Mouse (Mus musculus): Measurements from ENCODE around the gene Trak1. TPM values are rescaled to one million over a fixed set of nuclear protein-coding genes. Genes with fewer than 3 reads are reported as not detected.

The Trak1 gene
- polyA plus RNA-seq, 1 experiment = 31.0 TPM

DNA sequence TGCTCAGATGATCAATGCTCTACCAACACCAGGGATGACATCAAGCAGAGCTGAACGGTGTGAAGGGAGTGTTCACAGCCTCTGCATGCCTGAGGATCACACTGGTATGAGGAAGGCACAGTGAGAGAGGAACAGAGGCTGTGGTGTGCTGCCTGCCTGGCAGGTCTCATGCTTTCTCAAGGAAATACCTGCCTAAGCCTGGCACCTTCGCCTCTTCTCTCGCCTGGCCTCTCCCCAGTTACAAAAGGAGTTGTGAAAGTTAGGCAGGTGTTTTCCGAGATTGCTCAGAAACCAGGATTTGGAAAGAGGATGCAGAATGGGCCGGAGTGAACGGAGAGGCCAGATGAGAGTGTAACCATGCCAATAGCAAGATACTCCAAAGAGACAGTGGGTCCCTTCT lies 123.5 kb downstream of the Trak1 start:
- H3K27ac ChIP-seq (ENCODE audit: insufficient read depth, low read length) = no peak overlapping the region
- no peak for DNase-seq (ENCODE audit: low read depth in 1 of 2, low spot score in 2 of 2)
- TF ChIP-seq CTCF (IDR thresholded peaks at IDR 0.05; ENCODE audit: extremely low read depth, insufficient read depth, insufficient read length, insufficient replicate concordance) (no peak), POLR2A (IDR thresholded peaks at IDR 0.05; ENCODE audit: low read depth, low read length) (no peak)
- H3K36me3 ChIP-seq (ENCODE audit: control insufficient read depth, insufficient read depth, low read length) = no peaks in the 10 kb centered on the region
- 88% methylated on average over 6 of the region's 6 CpGs for WGBS
- H3K27me3 ChIP-seq (ENCODE audit: control insufficient read depth, insufficient read depth, low read length) = no peaks in the 10 kb centered on the region
- peaks cover 5% of the 10 kb centered on the region; the same call in 1 of the 2 replicates for H3K4me1 ChIP-seq (ENCODE audit: control insufficient read depth, insufficient read depth, insufficient read length)
- H3K4me3 ChIP-seq (ENCODE audit: extremely low read depth, insufficient read depth, insufficient read length) = no peak overlapping the region

DNA sequence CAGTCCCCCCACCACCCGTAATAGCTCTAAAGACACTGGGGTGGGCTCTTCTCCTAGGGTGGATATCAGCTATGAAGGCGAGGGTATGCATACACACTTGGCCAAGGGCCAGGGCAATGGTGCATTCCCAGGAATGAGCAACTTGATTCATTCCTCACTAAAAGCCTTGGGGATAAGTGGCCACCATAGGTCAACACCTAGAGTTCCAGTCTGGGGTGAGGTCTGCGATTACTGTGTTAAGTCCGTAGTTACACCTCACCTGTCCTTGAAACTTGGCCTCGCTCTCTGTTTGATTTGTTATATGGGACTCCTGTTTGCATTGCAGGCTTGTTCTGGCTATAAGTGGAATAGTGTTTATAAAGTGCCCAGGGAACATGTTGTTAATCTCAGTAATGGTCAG lies 125.1 kb downstream of the Trak1 start:
- Histone ChIP-seq H3K27me3 (ENCODE audit: control insufficient read depth, insufficient read depth, low read length) (no peaks in the 10 kb centered on the region), H3K4me3 (ENCODE audit: extremely low read depth, insufficient read depth, insufficient read length) (no peak overlapping the region), H3K36me3 (ENCODE audit: control insufficient read depth, insufficient read depth, low read length) (no peaks in the 10 kb centered on the region), H3K27ac (ENCODE audit: insufficient read depth, low read length) (no peak overlapping the region), H3K4me1 (ENCODE audit: control insufficient read depth, insufficient read depth, insufficient read length) (peaks cover 5% of the 10 kb centered on the region; the same call in 1 of the 2 replicates)
- DNase-seq (ENCODE audit: low read depth in 1 of 2, low spot score in 2 of 2) = no peak
- no peak for TF ChIP-seq POLR2A (IDR thresholded peaks at IDR 0.05; ENCODE audit: low read depth, low read length)
- 95% methylated on average over 5 of the region's 5 CpGs for WGBS

DNA sequence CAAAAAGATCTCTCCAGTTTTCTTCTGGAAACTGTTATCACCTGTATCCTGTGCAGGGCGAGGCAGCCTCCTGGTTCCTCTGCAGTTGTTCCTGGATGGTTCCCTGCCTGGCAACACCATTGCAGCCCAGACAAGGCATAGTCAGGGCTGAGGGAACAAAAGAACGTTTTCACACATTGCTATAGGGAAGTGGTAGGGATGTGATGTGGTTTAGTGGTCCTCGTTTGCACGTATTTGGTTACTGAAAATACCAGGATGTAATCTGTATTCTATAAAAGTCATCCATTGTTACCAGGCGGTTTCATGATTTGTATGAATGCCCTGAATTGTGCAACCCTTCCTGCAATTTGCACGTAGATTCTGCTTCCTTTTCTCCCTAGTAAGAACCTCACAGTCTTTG lies 126.3 kb downstream of the Trak1 start:
- WGBS = 48% methylated on average over 6 of the region's 6 CpGs

DNA sequence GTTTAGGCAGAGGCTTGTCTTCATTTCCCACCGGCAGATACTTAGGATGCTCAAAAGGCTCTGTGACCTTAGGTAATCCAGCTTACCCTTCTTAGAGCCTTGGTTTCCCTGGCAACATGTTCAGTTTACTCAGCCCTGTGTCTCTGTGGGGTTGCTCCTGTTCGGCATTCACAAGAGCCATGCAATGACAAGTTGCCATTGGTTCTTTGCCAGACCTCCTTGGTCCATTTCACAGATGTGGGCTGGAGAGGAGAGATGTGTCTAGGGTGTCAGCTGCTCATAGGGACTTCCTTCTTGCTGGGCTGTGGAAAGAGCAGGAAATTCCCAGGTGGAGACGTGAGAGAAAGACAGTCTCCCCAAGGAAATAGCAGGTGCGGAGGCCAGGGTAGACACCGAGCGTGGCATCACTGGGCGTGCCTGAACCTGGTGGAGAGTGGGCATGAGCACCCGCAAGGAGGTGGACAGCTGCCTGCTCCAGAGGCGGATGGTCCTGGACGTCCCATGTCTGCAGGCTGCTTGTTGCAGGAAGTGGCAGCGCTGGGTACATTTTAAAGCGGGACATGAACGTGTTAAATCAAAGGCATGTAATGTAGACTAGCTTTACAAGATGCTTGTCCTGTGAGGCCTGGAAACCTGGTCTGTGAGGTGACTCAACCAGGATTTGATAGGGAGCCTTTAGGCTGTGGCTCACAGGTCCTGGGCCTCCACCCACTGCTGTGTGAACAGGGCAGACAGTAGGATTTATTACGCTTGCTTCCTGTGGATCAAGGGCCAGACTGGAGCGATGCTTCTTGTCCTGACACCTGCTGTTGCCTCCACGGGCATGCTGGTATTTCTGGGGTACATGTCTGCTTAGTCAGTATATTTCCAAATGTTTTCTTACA lies 127.2 kb downstream of the Trak1 start:
- no peak overlapping the region for H3K4me3 ChIP-seq (ENCODE audit: extremely low read depth, insufficient read depth, insufficient read length)
- WGBS = 89% methylated on average over 16 of the region's 16 CpGs
- no peak overlapping the region for H3K27ac ChIP-seq (ENCODE audit: insufficient read depth, low read length)
- H3K27me3 ChIP-seq (ENCODE audit: control insufficient read depth, insufficient read depth, low read length) = no peaks in the 10 kb centered on the region
- H3K4me1 ChIP-seq (ENCODE audit: control insufficient read depth, insufficient read depth, insufficient read length) = peaks cover 2% of the 10 kb centered on the region; the same call in 1 of the 2 replicates
- DNase-seq (ENCODE audit: low read depth in 1 of 2, low spot score in 2 of 2) = no peak
- TF ChIP-seq CTCF (IDR thresholded peaks at IDR 0.05; ENCODE audit: extremely low read depth, insufficient read depth, insufficient read length, insufficient replicate concordance) (no peak), POLR2A (IDR thresholded peaks at IDR 0.05; ENCODE audit: low read depth, low read length) (no peak)
- no peaks in the 10 kb centered on the region for H3K36me3 ChIP-seq (ENCODE audit: control insufficient read depth, insufficient read depth, low read length)

More for the DNA sequence above, 126.3 kb downstream of the Trak1 start:
- Histone ChIP-seq H3K27ac (ENCODE audit: insufficient read depth, low read length) (no peak overlapping the region), H3K27me3 (ENCODE audit: control insufficient read depth, insufficient read depth, low read length) (no peaks in the 10 kb centered on the region), H3K36me3 (ENCODE audit: control insufficient read depth, insufficient read depth, low read length) (no peaks in the 10 kb centered on the region), H3K4me3 (ENCODE audit: extremely low read depth, insufficient read depth, insufficient read length) (no peak overlapping the region), H3K4me1 (ENCODE audit: control insufficient read depth, insufficient read depth, insufficient read length) (peaks cover 5% of the 10 kb centered on the region; the same call in 1 of the 2 replicates)
- DNase-seq (ENCODE audit: low read depth in 1 of 2, low spot score in 2 of 2) = no peak
- TF ChIP-seq CTCF (IDR thresholded peaks at IDR 0.05; ENCODE audit: extremely low read depth, insufficient read depth, insufficient read length, insufficient replicate concordance) (no peak), POLR2A (IDR thresholded peaks at IDR 0.05; ENCODE audit: low read depth, low read length) (no peak)

DNA sequence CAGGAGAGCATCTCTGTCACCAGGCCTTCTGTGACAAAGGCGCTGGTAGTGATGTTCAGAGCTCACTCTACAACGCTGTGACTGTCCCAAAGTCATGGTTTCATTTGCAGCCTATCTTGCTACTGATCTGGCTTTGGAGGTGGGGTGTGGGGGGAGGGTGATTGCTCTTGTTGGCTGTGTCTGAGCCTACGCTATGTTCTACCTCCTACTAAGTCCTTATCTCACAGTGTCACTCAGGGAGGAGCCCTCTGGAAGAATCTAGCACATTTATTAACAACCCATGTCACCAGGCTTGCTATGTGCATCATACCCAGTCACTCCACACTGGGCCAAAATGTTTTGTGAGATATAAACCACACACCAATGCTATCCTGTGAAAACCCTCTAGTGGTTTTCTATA lies 129.1 kb downstream of the Trak1 start:
- no peak overlapping the region for H3K4me3 ChIP-seq (ENCODE audit: extremely low read depth, insufficient read depth, insufficient read length)
- H3K27me3 ChIP-seq (ENCODE audit: control insufficient read depth, insufficient read depth, low read length) = no peaks in the 10 kb centered on the region
- no peak for DNase-seq (ENCODE audit: low read depth in 1 of 2, low spot score in 2 of 2)
- no peaks in the 10 kb centered on the region for H3K36me3 ChIP-seq (ENCODE audit: control insufficient read depth, insufficient read depth, low read length)
- TF ChIP-seq CTCF (IDR thresholded peaks at IDR 0.05; ENCODE audit: extremely low read depth, insufficient read depth, insufficient read length, insufficient replicate concordance) (no peak), POLR2A (IDR thresholded peaks at IDR 0.05; ENCODE audit: low read depth, low read length) (no peak)
- 75% methylated on average over 3 of the region's 3 CpGs for WGBS
- H3K27ac ChIP-seq (ENCODE audit: insufficient read depth, low read length) = peak overlapping the region; percentile 43; the same call in 1 of the 2 replicates
- 0 out of 2 replicates have a peak, but pooled peaks cover 2% of the 10 kb centered on the region for H3K4me1 ChIP-seq (ENCODE audit: control insufficient read depth, insufficient read depth, insufficient read length)

DNA sequence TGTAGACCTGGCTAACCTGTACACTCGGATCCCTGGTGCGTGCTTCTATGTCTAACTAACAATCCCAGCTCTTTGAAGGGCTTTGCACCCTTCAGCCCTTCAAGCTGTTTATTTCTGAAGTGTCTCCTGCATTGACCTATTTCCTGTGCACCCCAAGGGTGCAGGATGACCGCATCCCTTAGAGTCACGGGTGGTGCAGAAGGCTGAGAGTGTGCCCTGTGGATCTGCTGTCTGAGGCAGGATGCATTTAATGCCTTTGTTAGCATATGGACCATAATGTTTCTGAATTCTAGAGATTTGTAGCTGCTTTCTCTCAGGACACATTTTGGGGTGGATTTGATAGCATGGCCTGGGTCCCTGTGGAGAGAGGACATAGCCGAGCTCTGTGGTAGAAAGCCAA lies 129.6 kb downstream of the Trak1 start:
- no peak for DNase-seq (ENCODE audit: low read depth in 1 of 2, low spot score in 2 of 2)
- TF ChIP-seq POLR2A (IDR thresholded peaks at IDR 0.05; ENCODE audit: low read depth, low read length) (no peak), CTCF (IDR thresholded peaks at IDR 0.05; ENCODE audit: extremely low read depth, insufficient read depth, insufficient read length, insufficient replicate concordance) (no peak)
- 0 out of 2 replicates have a peak, but pooled peaks cover 2% of the 10 kb centered on the region for H3K4me1 ChIP-seq (ENCODE audit: control insufficient read depth, insufficient read depth, insufficient read length)
- H3K4me3 ChIP-seq (ENCODE audit: extremely low read depth, insufficient read depth, insufficient read length) = no peak overlapping the region
- H3K27me3 ChIP-seq (ENCODE audit: control insufficient read depth, insufficient read depth, low read length) = no peaks in the 10 kb centered on the region
- peaks cover 2% of the 10 kb centered on the region for H3K36me3 ChIP-seq (ENCODE audit: control insufficient read depth, insufficient read depth, low read length)
- WGBS = 86% methylated on average over 5 of the region's 5 CpGs
- H3K27ac ChIP-seq (ENCODE audit: insufficient read depth, low read length) = peak overlapping the region; percentile 43

DNA sequence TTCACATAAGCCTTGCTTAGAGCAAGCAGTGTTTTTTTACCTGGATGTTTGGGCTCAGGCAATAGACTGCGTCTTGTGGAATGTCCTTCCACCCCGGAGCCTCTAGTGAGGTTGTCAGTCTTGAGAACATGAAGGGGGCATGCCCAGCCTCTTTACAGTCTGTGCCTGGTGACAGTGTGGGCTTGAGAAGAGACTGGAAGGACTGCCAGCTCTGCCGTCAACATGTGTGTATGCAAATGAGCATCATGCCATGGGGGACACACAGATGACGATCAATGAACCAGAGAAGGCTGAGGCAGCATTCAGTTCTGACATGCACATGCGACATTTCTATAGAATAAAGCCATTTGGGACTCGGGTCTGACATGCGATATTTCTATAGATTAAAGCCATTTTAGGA lies 132.3 kb downstream of the Trak1 start:
- Histone ChIP-seq H3K4me3 (ENCODE audit: extremely low read depth, insufficient read depth, insufficient read length) (no peak overlapping the region), H3K27ac (ENCODE audit: insufficient read depth, low read length) (no peak overlapping the region), H3K4me1 (ENCODE audit: control insufficient read depth, insufficient read depth, insufficient read length) (0 out of 2 replicates have a peak, but pooled peaks cover 2% of the 10 kb centered on the region), H3K27me3 (ENCODE audit: control insufficient read depth, insufficient read depth, low read length) (no peaks in the 10 kb centered on the region), H3K36me3 (ENCODE audit: control insufficient read depth, insufficient read depth, low read length) (peaks cover 6% of the 10 kb centered on the region)
- WGBS = 88% methylated on average over 7 of the region's 7 CpGs
- no peak for DNase-seq (ENCODE audit: low read depth in 1 of 2, low spot score in 2 of 2)
- TF ChIP-seq POLR2A (IDR thresholded peaks at IDR 0.05; ENCODE audit: low read depth, low read length) = no peak
- no peak for TF ChIP-seq CTCF (IDR thresholded peaks at IDR 0.05; ENCODE audit: extremely low read depth, insufficient read depth, insufficient read length, insufficient replicate concordance)
